Mouse (Mus musculus) CH12.LX (cell line): Measurements from ENCODE around the gene Ggact. TPM values are rescaled to one million over a fixed set of nuclear protein-coding genes. Genes with fewer than 3 reads are reported as not detected.

Experiments
- DNase-seq: peaks from one replicate; pipeline ENCODE4 v3.0.0-alpha.2; 2013; ENCODE audit errors: extremely low read depth
- H3K27ac ChIP-seq: 2 replicates; pipeline ENCODE4 v1.5.1; 2012; ENCODE audit warnings: low read depth, mild to moderate bottlenecking, control low read depth, moderate library complexity; ENCODE audit not compliant: insufficient read depth
- H3K27me3 ChIP-seq: replicated peaks from 2 replicates; pipeline ENCODE3; 2012; ENCODE audit warnings: inconsistent platforms
- H3K36me3 ChIP-seq, 2 experiments: replicated peaks in 1 of 2; 2 replicates each; pipeline versions ENCODE3 to v1.6.1; 2012; ENCODE audit warnings: inconsistent platforms in 1 of 2, low read length in 1 of 2, mild to moderate bottlenecking in 1 of 2, mixed read lengths in 1 of 2, moderate library complexity in 1 of 2; ENCODE audit not compliant: control insufficient read depth in 1 of 2, insufficient read depth in 1 of 2
- H3K4me1 ChIP-seq, 2 experiments: 2 replicates each; pipeline ENCODE4 v1.6.1; 2012; ENCODE audit warnings: inconsistent platforms in 1 of 2, moderate library complexity in 1 of 2; ENCODE audit not compliant: insufficient read depth in 2 of 2, control insufficient read depth in 1 of 2
- H3K4me2 ChIP-seq: 2 replicates; pipeline ENCODE4 v1.6.1; 2012; ENCODE audit warnings: low read depth, mild to moderate bottlenecking, control low read depth; ENCODE audit not compliant: poor library complexity, insufficient read depth, severe bottlenecking
- H3K4me3 ChIP-seq, 3 experiments: fragments of 150-350 bp in 1 of 3; sonication (generic) in 1 of 3; replicated peaks in 1 of 3; 2 replicates each; pipeline versions ENCODE3 to v1.5.1; 2011 to 2012; ENCODE audit warnings: low read depth in 2 of 3, low read length in 2 of 3, mild to moderate bottlenecking in 2 of 3, moderate library complexity in 2 of 3, control low read depth in 1 of 3, improper control_type of control experiment in 1 of 3, inconsistent platforms in 1 of 3, mixed read lengths in 1 of 3; ENCODE audit not compliant: poor library complexity in 1 of 3
- H3K79me2 ChIP-seq: replicated peaks from 2 replicates; pipeline ENCODE4 v1.6.1; 2012; ENCODE audit warnings: mild to moderate bottlenecking, moderate library complexity; ENCODE audit not compliant: control insufficient read depth, poor library complexity, insufficient read depth, severe bottlenecking; ENCODE audit errors: extremely low read depth
- H3K9ac ChIP-seq: 2 replicates; pipeline ENCODE4 v1.6.1; 2012; ENCODE audit warnings: low read depth, mild to moderate bottlenecking, control low read depth, moderate library complexity; ENCODE audit not compliant: insufficient read depth
- H3K9me3 ChIP-seq: replicated peaks from 2 replicates; pipeline ENCODE3; 2012; ENCODE audit warnings: low read length, inconsistent platforms, mixed read lengths
- BHLHE40 ChIP-seq: IDR thresholded peaks from 2 replicates; pipeline ENCODE4 v1.6.1; 2011; ENCODE audit warnings: mild to moderate bottlenecking, low read depth, low read length, improper control_type of control experiment
- E2F4 ChIP-seq: IDR thresholded peaks from 2 replicates; pipeline ENCODE4 v1.6.1; 2011; ENCODE audit warnings: low read depth, low read length, improper control_type of control experiment; ENCODE audit not compliant: insufficient replicate concordance
- EP300 ChIP-seq: IDR thresholded peaks from 2 replicates; pipeline ENCODE4 v1.6.1; 2011; ENCODE audit warnings: low read length, improper control_type of control experiment
- GABPA ChIP-seq: IDR thresholded peaks from 2 replicates; pipeline ENCODE4 v1.6.1; 2012; ENCODE audit warnings: low read depth, low read length, improper control_type of control experiment, inconsistent platforms; ENCODE audit not compliant: insufficient replicate concordance
- HCFC1 ChIP-seq: IDR thresholded peaks from 2 replicates; pipeline ENCODE4 v1.6.1; 2012; ENCODE audit warnings: low read depth, mild to moderate bottlenecking, inconsistent platforms, low read length, improper control_type of control experiment
- JUN ChIP-seq: IDR thresholded peaks from 2 replicates; pipeline ENCODE4 v1.6.1; 2011; ENCODE audit warnings: low read depth, mild to moderate bottlenecking, low read length, improper control_type of control experiment, moderate library complexity; ENCODE audit not compliant: insufficient read depth
- MAZ ChIP-seq: IDR thresholded peaks from 2 replicates; pipeline ENCODE4 v1.6.1; 2012; ENCODE audit warnings: low read depth, mild to moderate bottlenecking, inconsistent platforms, low read length, improper control_type of control experiment, moderate library complexity
- MYC ChIP-seq: IDR thresholded peaks from 2 replicates; pipeline ENCODE4 v1.6.1; 2011; ENCODE audit warnings: low read depth, mild to moderate bottlenecking, improper control_type of control experiment, low read length
- NRF1 ChIP-seq: IDR thresholded peaks from 2 replicates; pipeline ENCODE4 v1.6.1; 2014; ENCODE audit warnings: low read depth, mild to moderate bottlenecking, inconsistent platforms, low read length, improper control_type of control experiment, moderate library complexity
- PAX5 ChIP-seq: IDR thresholded peaks from 2 replicates; pipeline ENCODE4 v1.6.1; 2012; ENCODE audit warnings: low read length, inconsistent platforms, mixed read lengths
- POLR2AphosphoS2 ChIP-seq: IDR thresholded peaks from 2 replicates; pipeline ENCODE4 v1.6.1; 2011; ENCODE audit warnings: low read depth, low read length, improper control_type of control experiment
- RCOR1 ChIP-seq: conservative IDR thresholded peaks from 2 replicates; pipeline ENCODE4 v1.6.1; 2012; ENCODE audit warnings: low read depth, mild to moderate bottlenecking, inconsistent platforms, low read length, improper control_type of control experiment
- TBP ChIP-seq: conservative IDR thresholded peaks from 2 replicates; pipeline ENCODE4 v1.6.1; 2011; ENCODE audit warnings: low read depth, low read length, improper control_type of control experiment
- ZC3H11A ChIP-seq: IDR thresholded peaks from 2 replicates; pipeline ENCODE4 v1.6.1; 2012; ENCODE audit warnings: low read depth, mild to moderate bottlenecking, inconsistent platforms, low read length, improper control_type of control experiment
- ZKSCAN1 ChIP-seq: IDR thresholded peaks from 2 replicates; pipeline ENCODE4 v1.6.1; 2012; ENCODE audit warnings: low read depth, inconsistent platforms, low read length, improper control_type of control experiment, borderline replicate concordance
- dilution Hi-C: fragments of 300-500 bp; cut with MboI; formaldehyde crosslinking; loops from 2 replicates; pipeline ENCODE4 v1.14.3; 2020; ENCODE audit warnings: low sequenced_read_pairs; ENCODE audit not compliant: extremely low pct_unique_long_range_greater_than_20kb, extremely low pct_ligation_motif_present
- in situ Hi-C: fragments of 300-500 bp; cut with MboI; formaldehyde crosslinking; loops from 3 replicates; pipeline ENCODE4 v1.14.3; 2019; ENCODE audit warnings: low sequenced_read_pairs, low pct_ligation_motif_present, low pct_unique_long_range_greater_than_20kb, mixed read lengths
- polyA plus RNA-seq: library from polyadenylated mRNA; unstranded; fragments of >175 nt; gene quantifications from 2 replicates; pipeline ENCODE4 v1.2.1, GENCODE M21; 2012; ENCODE audit warnings: low read depth; ENCODE audit not compliant: insufficient read length
- total RNA-seq, 2 experiments: library from RNA; depleted of rRNA; stranded (reverse); fragments of 300-350 nt in 1 of 2; fragments of >200 nt in 1 of 2; gene quantifications; 2 replicates each; pipeline ENCODE4 v1.2.3; 2012 to 2014

The Ggact gene
- total and polyA plus RNA-seq, 3 experiments = 30.6 to 40.3 (median 31.7) TPM

- TF ChIP-seq MYC (no peak), PAX5 (no peak), TBP (no peak), MAZ (no peak), HCFC1 (no peak)
- Histone ChIP-seq H3K27me3 (no peaks in the 10 kb centered on the region), H3K79me2 (no peaks in the 10 kb centered on the region), H3K4me2 (no peak overlapping the region), H3K9ac (no peak overlapping the region), H3K36me3 (no peaks in the 10 kb centered on the region), H3K4me3 (no peak overlapping the region), H3K9me3 (no peaks in the 10 kb centered on the region), H3K4me1 (peaks cover under 1 to 5% of the 10 kb centered on the region in 2 experiments; a peak in 2 of 4 replicates), H3K27ac (no peak overlapping the region)
- no peak for DNase-seq
- dilution Hi-C loops (no loop called here), in situ Hi-C loops (no loop called here)
Measured at GRCm38 (mm10) chr14:122835487-122836190, 77.9 kb downstream of the Ggact start.

DNA sequence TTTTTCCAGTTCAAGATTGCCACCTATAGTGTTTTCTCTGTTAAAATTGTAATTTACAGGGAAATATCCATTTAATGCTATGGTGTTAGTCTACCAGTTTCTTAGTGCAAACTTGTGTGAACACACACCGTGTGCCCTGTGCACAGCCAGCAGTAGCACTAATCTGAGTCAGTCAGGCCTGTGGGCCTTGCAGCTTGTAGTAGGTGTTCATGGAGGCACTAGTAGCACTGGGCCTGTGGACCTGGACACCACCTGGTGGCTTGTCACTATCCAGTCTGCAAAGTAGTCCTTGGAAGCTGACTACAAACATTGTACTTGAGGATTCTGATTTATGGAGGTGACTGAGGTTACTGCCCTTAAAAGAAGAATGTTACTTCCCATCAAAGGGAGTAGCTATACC, 78.8 kb downstream of the Ggact start:
- Histone ChIP-seq H3K9me3 (no peaks in the 10 kb centered on the region), H3K4me3 (no peak overlapping the region), H3K36me3 (no peaks in the 10 kb centered on the region), H3K27me3 (no peaks in the 10 kb centered on the region), H3K79me2 (no peaks in the 10 kb centered on the region), H3K4me1 (peaks cover 8 to 14% of the 10 kb centered on the region in 2 experiments; a peak in 3 of 4 replicates), H3K27ac (no peak overlapping the region), H3K9ac (no peak overlapping the region), H3K4me2 (no peak overlapping the region)
- no peak for DNase-seq
- TF ChIP-seq BHLHE40 (no peak), ZKSCAN1 (no peak), POLR2AphosphoS2 (no peak), E2F4 (no peak), ZC3H11A (no peak), MAZ (no peak), GABPA (no peak), RCOR1 (no peak), EP300 (no peak), NRF1 (no peak), JUN (no peak)
- in situ Hi-C loops = no loop called here
- dilution Hi-C loops = no loop called here
